Mouse (Mus musculus): Measurements from ENCODE around the gene Dgkz.
A peak's percentile ranks its signal among the peaks of the same experiment; 100 is the strongest.

The Dgkz gene

DNA sequence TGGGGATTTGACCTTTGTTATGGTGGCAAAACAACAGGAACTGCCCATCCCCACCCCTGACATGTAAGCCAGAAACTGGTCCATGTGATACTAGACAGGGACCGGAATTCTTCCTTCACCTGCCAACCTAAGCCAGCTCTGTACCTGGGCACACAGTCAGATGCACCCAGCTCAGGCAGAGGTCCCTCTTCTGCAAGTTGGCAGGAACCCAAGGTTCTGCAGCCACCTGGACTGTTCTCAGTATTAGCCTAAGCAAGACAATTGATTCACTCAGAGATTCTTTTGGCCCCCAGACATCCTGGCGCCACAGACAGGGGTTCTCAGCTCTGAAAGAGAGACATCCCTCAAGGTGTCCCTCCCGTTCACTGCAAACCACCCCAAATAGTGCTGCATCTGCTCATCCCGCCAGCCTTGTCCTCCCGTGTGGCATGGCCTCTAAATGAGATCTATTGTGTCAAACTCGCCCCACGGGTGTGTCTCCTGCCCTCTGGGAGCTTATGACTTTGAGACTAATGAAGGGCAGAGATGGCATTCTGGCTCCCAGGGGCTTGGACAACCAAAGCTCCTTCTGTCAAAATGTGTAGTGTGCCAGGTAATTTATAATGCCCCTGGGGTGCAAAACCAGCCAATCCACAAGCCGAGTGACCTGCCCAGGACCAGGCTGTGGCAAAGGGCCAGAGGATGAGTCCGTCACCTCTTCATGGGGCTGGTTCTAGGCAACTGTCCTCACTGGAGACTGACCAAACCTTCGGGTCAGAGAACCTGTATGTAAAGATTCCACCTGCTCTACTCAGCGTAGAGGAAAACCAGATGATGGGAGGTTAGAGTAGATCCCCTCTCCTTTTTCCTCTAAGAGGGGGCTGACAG, 15.9 kb downstream of the Dgkz start:
- no peak for DNase-seq (ENCODE audit: low spot score)

- peak; percentile 78 for DNase-seq (ENCODE audit: low spot score)
Observed at GRCm38 (mm10) chr2:91958701-91959457, 16.8 kb downstream of the Dgkz start.

DNA sequence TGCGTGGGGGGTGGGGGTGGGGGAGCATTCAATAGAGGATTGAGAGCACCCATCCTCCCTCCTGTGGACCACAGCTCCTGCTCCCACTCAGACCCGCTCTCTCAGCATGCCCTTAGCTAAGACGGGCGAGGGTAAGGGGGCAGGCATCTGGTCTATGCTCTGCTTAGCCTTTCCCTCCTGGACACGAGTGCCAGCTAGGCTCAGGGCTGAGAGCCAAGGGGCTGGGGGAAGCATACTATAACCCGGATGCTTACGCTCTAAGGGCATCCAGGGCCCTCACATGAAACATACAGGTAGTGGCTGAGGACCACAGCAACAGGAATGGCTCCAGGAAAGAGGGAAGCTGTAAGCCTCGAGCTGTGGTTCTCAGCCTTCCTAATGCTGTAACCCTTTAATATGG, 17.6 kb downstream of the Dgkz start:
- no peak for DNase-seq (ENCODE audit: low spot score)

GRCm38 (mm10) chr2:91957096-91957495, 18.6 kb downstream of the Dgkz start:
- peak; percentile 74 for DNase-seq (ENCODE audit: low spot score)

- DNase-seq (ENCODE audit: low spot score) = no peak
Observed at GRCm38 (mm10) chr2:91955875-91956274, 19.8 kb downstream of the Dgkz start.

DNA sequence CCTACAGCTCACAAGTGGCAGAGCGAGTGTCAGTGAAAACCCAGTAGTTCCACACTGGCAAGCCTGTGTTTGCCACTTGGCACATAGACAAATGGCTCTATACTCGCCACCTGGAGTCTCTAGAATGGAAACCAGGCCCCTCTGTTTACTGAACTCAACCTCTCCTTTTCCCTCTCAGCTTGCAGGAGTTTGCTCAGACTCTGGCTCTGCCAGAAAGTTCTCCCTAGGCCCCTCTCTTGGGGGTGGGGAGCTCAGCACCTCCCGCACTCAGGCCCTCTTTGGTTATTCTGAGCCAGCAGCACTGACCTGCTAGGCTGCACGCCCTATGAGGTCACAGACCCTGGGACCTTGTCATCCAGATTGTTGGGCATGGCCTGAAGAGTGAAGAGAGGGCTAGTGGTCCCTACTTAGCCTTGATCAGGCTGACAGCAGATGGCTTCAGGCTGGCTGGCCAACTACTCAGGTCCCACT, 20.5 kb downstream of the Dgkz start:
- DNase-seq (ENCODE audit: low spot score) = no peak

- DNase-seq (ENCODE audit: low spot score) = peak; percentile 68
Observed at GRCm38 (mm10) chr2:91953825-91954224, 21.8 kb downstream of the Dgkz start.

GRCm38 (mm10) chr2:91950275-91951085, 25.2 kb downstream of the Dgkz start:
- DNase-seq (ENCODE audit: low spot score) = peak; percentile 87

DNA sequence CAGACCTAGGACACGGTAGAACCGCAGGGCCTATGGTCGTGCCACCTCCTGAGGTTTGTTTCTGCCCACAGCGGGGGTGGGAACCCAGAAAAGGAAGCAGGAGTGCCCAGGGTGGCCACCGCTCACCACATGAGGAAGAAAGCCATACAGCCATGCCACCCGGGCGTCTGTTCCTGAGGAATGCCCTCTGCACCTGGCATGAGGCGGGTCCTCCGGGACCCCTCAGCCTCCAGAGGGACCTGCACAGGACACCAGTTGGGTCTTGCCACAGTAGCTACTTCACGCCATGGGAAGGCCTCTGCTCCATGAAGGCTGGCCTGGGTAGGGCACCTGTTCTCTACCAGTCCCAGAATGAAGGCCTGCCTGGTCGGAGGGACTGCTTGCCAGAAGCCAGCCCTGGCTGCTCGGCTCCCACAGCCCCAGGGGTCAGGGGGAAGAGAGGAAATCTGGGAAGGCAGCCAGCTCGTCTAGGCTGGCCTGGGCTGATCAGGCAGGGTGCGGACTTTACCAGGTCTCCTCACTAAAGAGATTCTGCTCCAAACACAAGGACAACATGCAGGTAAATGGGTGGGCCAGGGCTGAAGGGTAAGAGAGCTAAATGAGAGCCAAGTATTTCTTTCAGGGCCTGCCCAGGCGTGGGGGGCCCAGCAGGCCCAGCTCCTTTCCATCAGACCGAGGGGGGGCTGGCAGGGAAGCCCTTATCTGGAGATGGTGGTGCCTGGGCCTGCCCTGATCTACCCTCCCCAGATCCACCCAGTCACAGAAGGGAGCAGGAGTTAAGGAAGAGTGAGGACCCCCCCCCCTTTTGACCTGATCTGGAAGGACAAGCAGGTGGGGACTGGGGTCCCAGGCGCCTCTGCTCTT, 26.0 kb downstream of the Dgkz start:
- peak; percentile 86 for DNase-seq (ENCODE audit: low spot score)

GRCm38 (mm10) chr2:91948792-91949241, 26.8 kb downstream of the Dgkz start:
- peak; percentile 50 for DNase-seq (ENCODE audit: low spot score)

- DNase-seq (ENCODE audit: low spot score) = no peak
Observed at GRCm38 (mm10) chr2:91948151-91948509, 27.5 kb downstream of the Dgkz start.

DNA sequence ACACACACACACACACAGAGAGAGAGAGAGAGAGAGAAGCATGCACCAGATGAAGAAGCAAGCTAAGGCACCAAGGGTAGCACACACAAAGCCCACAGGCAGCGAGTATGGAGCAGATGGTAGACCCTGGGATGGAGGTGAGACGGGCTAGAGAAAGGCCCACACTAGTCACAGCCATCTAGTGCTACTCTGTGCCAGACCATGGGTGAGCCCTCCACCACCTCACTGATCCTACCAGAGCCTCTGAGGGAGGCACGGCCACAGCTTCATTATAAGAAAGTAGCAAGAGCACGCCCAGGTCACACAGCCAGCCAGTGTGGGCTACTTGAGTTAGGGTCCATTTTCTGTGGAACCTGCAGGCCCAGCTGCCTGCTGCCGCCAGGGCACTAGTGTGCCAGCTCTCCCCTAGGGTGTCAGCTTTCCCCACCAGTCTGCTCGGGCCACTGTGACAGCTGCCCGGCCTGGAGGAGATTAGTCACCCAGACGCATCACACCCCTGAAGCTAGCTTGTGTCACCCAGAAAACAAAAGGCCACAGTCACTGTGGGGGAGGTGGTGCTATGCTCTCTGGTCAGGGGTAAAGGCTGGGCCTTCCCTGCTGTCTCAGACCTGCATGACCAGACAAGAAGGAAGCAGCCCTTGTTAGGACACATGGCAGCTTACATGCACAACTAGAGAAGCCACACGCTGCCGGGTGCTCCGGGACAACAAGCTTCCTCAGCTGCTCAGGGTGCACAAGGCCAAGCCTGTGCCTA, 28.1 kb downstream of the Dgkz start:
- peak; percentile 78 for DNase-seq (ENCODE audit: low spot score)

DNA sequence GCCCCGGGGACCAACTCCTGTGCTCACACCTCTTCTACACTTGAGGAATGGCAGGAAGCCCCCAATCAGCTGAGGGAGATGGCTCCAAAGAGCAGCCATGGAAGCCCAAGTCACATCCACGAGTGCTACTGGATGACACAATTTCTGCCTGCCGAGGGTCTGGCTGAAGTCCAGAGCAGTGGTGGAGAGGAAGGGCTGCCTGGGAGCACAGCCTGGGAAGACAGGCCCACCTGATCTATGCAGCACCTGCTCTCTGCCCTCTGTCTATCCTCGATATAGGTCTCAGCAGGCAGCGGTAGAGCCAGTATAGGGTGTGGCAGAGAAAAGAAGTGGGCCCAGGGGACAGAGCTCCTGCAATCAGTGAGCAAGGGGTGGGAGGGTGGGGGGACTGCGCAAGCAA, 28.8 kb downstream of the Dgkz start:
- peak; percentile 55 for DNase-seq (ENCODE audit: low spot score)

GRCm38 (mm10) chr2:91945483-91945882, 30.2 kb downstream of the Dgkz start, which contains the start of gene Gm9821:
Gene Gm9821 (plus strand): TSS chr2:91945703.
- no peak for DNase-seq (ENCODE audit: low spot score)

DNA sequence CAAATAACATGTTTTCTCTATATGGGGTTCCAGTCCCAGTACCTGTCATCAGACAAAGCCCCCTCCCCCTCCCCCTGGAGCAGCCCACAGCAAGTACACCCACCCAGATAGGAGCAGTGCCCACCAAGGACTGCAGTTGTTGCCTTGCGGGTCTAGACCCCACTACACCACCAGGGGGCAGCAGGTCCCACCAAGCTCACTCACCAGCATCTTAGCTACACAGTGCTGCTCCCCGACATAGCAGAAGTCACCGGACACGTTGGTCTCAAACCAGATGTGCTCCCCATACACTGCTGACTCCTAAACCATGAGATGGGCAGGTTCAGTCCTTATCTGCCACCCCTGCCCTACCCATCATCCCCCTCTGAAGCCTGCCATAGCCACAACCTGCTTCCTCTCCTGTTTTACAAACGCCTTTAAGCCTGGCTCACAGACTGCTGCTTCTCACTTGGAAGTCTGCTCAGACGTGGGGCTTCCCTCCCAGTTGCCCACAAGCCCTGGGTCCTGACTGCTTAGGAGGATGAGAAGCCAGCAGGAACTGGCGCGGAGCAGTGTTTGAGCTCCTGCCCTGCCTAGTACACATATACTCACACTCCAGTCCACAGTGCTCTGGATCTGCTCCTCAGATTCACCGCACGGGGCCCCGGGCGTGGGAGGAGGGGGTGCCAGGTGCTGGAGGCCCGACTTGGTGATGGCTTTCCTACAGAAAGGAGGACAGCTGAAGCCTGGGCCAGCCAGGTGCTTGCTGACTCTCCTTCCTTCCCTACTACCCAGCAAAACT, 31.3 kb downstream of the Dgkz start:
- peak; percentile 77 for DNase-seq (ENCODE audit: low spot score)

DNA sequence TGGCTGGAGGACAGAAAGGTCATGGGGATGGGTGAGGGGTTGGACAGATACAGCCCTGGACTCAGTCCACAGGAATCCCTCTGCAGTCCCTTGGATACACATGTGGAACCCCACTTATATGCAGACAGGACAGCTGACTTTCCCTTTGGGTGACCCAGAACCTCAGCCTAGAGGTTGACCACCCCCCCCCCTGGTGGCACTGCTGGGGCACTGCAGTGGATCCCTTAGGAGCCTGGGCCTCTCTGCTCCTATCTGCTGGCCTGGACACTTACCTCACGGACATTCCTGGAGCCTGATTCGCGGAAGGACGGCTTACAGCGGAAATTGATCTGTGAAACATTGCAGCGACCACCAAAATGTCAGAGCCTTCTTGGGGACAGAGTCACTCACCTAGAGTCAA, 33.3 kb downstream of the Dgkz start:
- DNase-seq (ENCODE audit: low spot score) = no peak

DNA sequence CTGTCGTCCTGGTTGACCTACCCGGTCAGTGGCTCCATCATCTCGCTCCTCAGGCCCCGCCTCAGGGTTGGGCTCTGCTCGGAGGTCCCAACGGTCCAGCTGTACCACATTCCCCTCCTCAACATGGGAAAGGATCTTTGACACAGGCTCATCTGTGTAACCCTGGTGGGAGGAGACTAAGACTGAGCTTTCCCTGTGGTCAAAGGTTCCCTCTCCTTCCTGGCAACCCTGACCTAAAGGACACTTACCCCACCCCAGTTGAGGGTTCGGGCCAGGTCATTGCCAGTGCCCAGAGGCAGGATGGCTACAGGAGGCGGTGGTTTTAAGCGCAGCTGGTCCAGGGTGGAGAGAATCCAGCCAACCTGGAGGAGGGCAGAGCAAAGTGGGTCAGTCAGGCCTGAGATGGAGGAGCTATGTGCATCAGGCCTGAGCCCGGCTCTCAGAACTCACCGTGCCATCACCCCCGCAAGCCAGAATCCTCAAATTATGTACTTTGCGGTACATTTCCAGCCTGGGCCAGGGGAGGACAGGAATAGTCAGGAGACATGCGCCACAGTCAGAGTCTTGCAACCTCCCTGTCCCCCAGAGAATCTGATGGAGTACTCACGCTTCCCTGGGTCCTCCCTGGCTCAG, 36.2 kb downstream of the Dgkz start:
- no peak for DNase-seq (ENCODE audit: low spot score)

GRCm38 (mm10) chr2:91936154-91936553, 39.5 kb downstream of the Dgkz start:
- DNase-seq (ENCODE audit: low spot score) = no peak
